Comparison of ENCODE assay signal across 28 mouse cellular contexts in genomic region chr4:46842596-46842995, GRCm38 (mm10).
DNase-seq lines count a peak whose midpoint lies in the region; ATAC-seq and TF ChIP-seq lines count a peak whose summit lies in the region.
"Had no signal": no experiment of that assay in that cellular context is flagged by ENCODE, and none has a peak within 500 bp of the region (broad histone marks: within the 10 kb centered on the region; RNA-seq: fewer than 3 reads in every experiment).

No protein-coding gene starts in this region.

- no peak for ATAC-seq in hindbrain, postnatal 0 days
- ATAC-seq: activated CD4-positive, CD25-positive, alpha-beta regulatory T cell, adult 4 months; CD4-positive, CD25-positive, alpha-beta regulatory T cell, adult 4 months; forebrain, embryonic 14.5 days; forebrain, embryonic 16.5 days; Patski had no signal

- H3K27ac ChIP-seq in left cerebral cortex, adult 2 months: peak overlapping the region; percentile 42
- no peak overlapping the region for H3K27ac ChIP-seq in hindbrain, postnatal 0 days
- H3K27ac ChIP-seq: embryonic facial prominence, embryonic 13.5 days; embryonic facial prominence, embryonic 15.5 days; forebrain, embryonic 10.5 days; forebrain, embryonic 12.5 days had no signal

- H3K36me3 ChIP-seq in hindbrain, postnatal 0 days (ENCODE audit: insufficient read depth, low read length): 0 out of 2 replicates have a peak, but pooled peaks cover 4% of the 10 kb centered on the region
- H3K36me3 ChIP-seq: embryonic facial prominence, embryonic 13.5 days; embryonic facial prominence, embryonic 15.5 days; forebrain, embryonic 10.5 days; forebrain, embryonic 12.5 days; G1E had no signal

- no peaks in the 10 kb centered on the region; the same call in 1 of the 2 replicates for H3K4me1 ChIP-seq in hindbrain, postnatal 0 days (ENCODE audit: insufficient read depth, low read length)
- H3K4me1 ChIP-seq: embryonic facial prominence, embryonic 13.5 days; embryonic facial prominence, embryonic 15.5 days had no signal

- 80% methylated on average over 7 of the region's 7 CpGs for WGBS in hindbrain, postnatal 0 days

- H3K9ac ChIP-seq in hindbrain, postnatal 0 days (replicated peaks; ENCODE audit: low read length): no peak overlapping the region
- H3K9ac ChIP-seq: embryonic facial prominence, embryonic 13.5 days; embryonic facial prominence, embryonic 15.5 days; forebrain, embryonic 12.5 days had no signal

- H3K27me3 ChIP-seq in hindbrain, postnatal 0 days (ENCODE audit: insufficient read depth, low read length): no peaks in the 10 kb centered on the region
- H3K27me3 ChIP-seq: embryonic facial prominence, embryonic 13.5 days; embryonic facial prominence, embryonic 15.5 days; Patski had no signal

- no peak overlapping the region for H3K4me3 ChIP-seq in left cerebral cortex, adult 2 months
- no peak overlapping the region for H3K4me3 ChIP-seq in hindbrain, postnatal 0 days (ENCODE audit: low read length)
- H3K4me3 ChIP-seq: embryonic facial prominence, embryonic 13.5 days; embryonic facial prominence, embryonic 15.5 days; erythroblast, embryonic 14.5 days; forebrain, embryonic 10.5 days; forebrain, embryonic 12.5 days had no signal

- no peaks in the 10 kb centered on the region for H3K9me3 ChIP-seq in hindbrain, postnatal 0 days (ENCODE audit: low read length)
- H3K9me3 ChIP-seq: embryonic facial prominence, embryonic 15.5 days; forebrain, embryonic 12.5 days had no signal

- peak; percentile 41 for DNase-seq in layer of hippocampus, adult 11-12 months (ENCODE audit: low spot score)
- no peak for DNase-seq in layer of hippocampus, postnatal 10 days (ENCODE audit: low spot score in 2 of 2)
- no peak for DNase-seq in left cerebral cortex, adult 2 months (ENCODE audit: extremely low spot score in 1 of 2, low spot score in 2 of 2)
- DNase-seq in left cerebral cortex, postnatal 36 days (ENCODE audit: low spot score in 2 of 2): no peak
- DNase-seq in brain, adult 2 months (ENCODE audit: low read depth, low spot score): peak; percentile 65
- no peak for DNase-seq in hindbrain, postnatal 0 days (ENCODE audit: low spot score)
- DNase-seq: adrenal gland, adult 8-10 months; adrenal gland, postnatal 14 days; adrenal gland, postnatal 36 days; B cell, adult 2 months; cerebellum, adult 11 months; cerebellum, adult 18-20 months; cerebellum, adult 8-10 months; cerebellum, adult 9-11 months; cerebellum, postnatal 14 days; cerebellum, postnatal 36 days; embryo, embryonic 11 days had no signal

- intact Hi-C loops in left cerebral cortex, adult 2 months (cut with DNase I): no loop called here
- intact Hi-C loops in left cerebral cortex, postnatal 36 days (cut with DNase I): no loop called here

- no peak overlapping the region for H3K4me2 ChIP-seq in hindbrain, postnatal 0 days (ENCODE audit: low read depth, low read length)
- H3K4me2 ChIP-seq: embryonic facial prominence, embryonic 13.5 days; embryonic facial prominence, embryonic 15.5 days; forebrain, embryonic 12.5 days had no signal

- TF ChIP-seq CTCF in left cerebral cortex, adult 2 months (IDR thresholded peaks at IDR 0.05): no peak; the same call in 1 of the 2 replicates
- TF ChIP-seq CTCF in hindbrain, postnatal 0 days (IDR thresholded peaks at IDR 0.05; ENCODE audit: low read depth): no peak

Comparison
In these comparisons a context has a peak if more than half of its experiments do, and no peak if none do; other contexts are left out.
1. DNase-seq: peak in layer of hippocampus, adult 11-12 months (single experiment) and brain, adult 2 months (single experiment); none in layer of hippocampus, postnatal 10 days (0 of 2), left cerebral cortex, adult 2 months (0 of 2), left cerebral cortex, postnatal 36 days (0 of 2) and hindbrain, postnatal 0 days (single experiment).